Mouse (Mus musculus) 416B (cell line): ENCODE results near the gene Epha10.
"Not testable (repeated sequence)": the region's sequence is repeated elsewhere in the genome, so short reads cannot be mapped to it uniquely, and the experiment has no call there.

ENCODE experiments used
- DNase-seq: peaks from one replicate; pipeline ENCODE4 v3.0.0; 2011; ENCODE audit warnings: low read depth

The Epha10 gene

GRCm38 (mm10) chr4:124894508-124895428 lies 14.1 kb downstream of the Epha10 start:
- no peak for DNase-seq

GRCm38 (mm10) chr4:124898428-124898827 lies 17.7 kb downstream of the Epha10 start:
- DNase-seq = no peak

GRCm38 (mm10) chr4:124899906-124900305 lies 19.2 kb downstream of the Epha10 start:
- DNase-seq = no peak

- peak; percentile 54 for DNase-seq
These were observed 24.7 kb downstream of the Epha10 start for GRCm38 (mm10) chr4:124905417-124905816.

GRCm38 (mm10) chr4:124905971-124906822 lies 25.5 kb downstream of the Epha10 start:
- no peak for DNase-seq

- peak; percentile 90 for DNase-seq
These were observed 47.4 kb downstream of the Epha10 start for GRCm38 (mm10) chr4:124928102-124928501.

- peak; percentile 99 for DNase-seq
These were observed 56.1 kb downstream of the Epha10 start, which contains the start of gene 9930104L06Rik for GRCm38 (mm10) chr4:124936613-124937471. 9930104L06Rik (plus strand) TSS chr4:124937048.

- DNase-seq = not testable (repeated sequence)
These were observed 58.5 kb downstream of the Epha10 start, which contains the start of gene Cdca8 for GRCm38 (mm10) chr4:124939211-124939610. Cdca8 (minus strand) TSS chr4:124939311.

- peak; percentile 71 for DNase-seq
These were observed 62.3 kb downstream of the Epha10 start for GRCm38 (mm10) chr4:124943022-124943421.

- DNase-seq = no peak
These were observed 63.1 kb downstream of the Epha10 start for GRCm38 (mm10) chr4:124943781-124944180.

- peak; percentile 58 for DNase-seq
These were observed 64.3 kb downstream of the Epha10 start for GRCm38 (mm10) chr4:124944961-124945360.

- no peak for DNase-seq
These were observed 68.8 kb downstream of the Epha10 start for GRCm38 (mm10) chr4:124949488-124949887.

- DNase-seq = no peak
These were observed 69.7 kb downstream of the Epha10 start for GRCm38 (mm10) chr4:124950181-124951035.

GRCm38 (mm10) chr4:124951036-124951433 lies 70.3 kb downstream of the Epha10 start:
- DNase-seq = no peak

GRCm38 (mm10) chr4:124953546-124953945 lies 72.8 kb downstream of the Epha10 start:
- no peak for DNase-seq

- DNase-seq = no peak
These were observed 76.6 kb downstream of the Epha10 start for GRCm38 (mm10) chr4:124957284-124957683.

GRCm38 (mm10) chr4:124959062-124959461 lies 78.4 kb downstream of the Epha10 start:
- DNase-seq = no peak

- peak; percentile 77 for DNase-seq
These were observed 80.2 kb downstream of the Epha10 start for GRCm38 (mm10) chr4:124960940-124961339.

GRCm38 (mm10) chr4:124962576-124962975 lies 81.9 kb downstream of the Epha10 start:
- DNase-seq = no peak

- no peak for DNase-seq
These were observed 84.4 kb downstream of the Epha10 start for GRCm38 (mm10) chr4:124964912-124965599.
